Mouse (Mus musculus) MEL (cell line): ENCODE results near the gene Rapgef1.

ENCODE experiments used
- EP300 ChIP-seq, 2 experiments: IDR thresholded peaks; 2 replicates each; pipeline ENCODE4 v1.6.1; 2011; ENCODE audit warnings: improper control_type of control experiment in 2 of 2, low read length in 2 of 2, low read depth in 1 of 2, mild to moderate bottlenecking in 1 of 2
- JUND ChIP-seq: IDR thresholded peaks from 2 replicates; pipeline ENCODE4 v1.6.1; 2011; ENCODE audit warnings: low read depth, mild to moderate bottlenecking, improper control_type of control experiment, low read length
- MEF2A ChIP-seq: IDR thresholded peaks from 2 replicates; pipeline ENCODE4 v1.6.1; 2014; ENCODE audit warnings: low read depth, mild to moderate bottlenecking, inconsistent platforms, low read length, improper control_type of control experiment; ENCODE audit not compliant: poor library complexity, insufficient replicate concordance, severe bottlenecking; ENCODE audit errors: extremely low read depth
- POLR2A ChIP-seq, 2 experiments: IDR thresholded peaks; 2 replicates each; pipeline ENCODE4 v1.6.1; 2011 to 2012; ENCODE audit warnings: low read length in 2 of 2, mild to moderate bottlenecking in 2 of 2, control low read depth in 1 of 2, improper control_type of control experiment in 1 of 2, low read depth in 1 of 2, moderate library complexity in 1 of 2; ENCODE audit not compliant: control insufficient read depth in 1 of 2, insufficient read depth in 1 of 2, poor library complexity in 1 of 2

DNA sequence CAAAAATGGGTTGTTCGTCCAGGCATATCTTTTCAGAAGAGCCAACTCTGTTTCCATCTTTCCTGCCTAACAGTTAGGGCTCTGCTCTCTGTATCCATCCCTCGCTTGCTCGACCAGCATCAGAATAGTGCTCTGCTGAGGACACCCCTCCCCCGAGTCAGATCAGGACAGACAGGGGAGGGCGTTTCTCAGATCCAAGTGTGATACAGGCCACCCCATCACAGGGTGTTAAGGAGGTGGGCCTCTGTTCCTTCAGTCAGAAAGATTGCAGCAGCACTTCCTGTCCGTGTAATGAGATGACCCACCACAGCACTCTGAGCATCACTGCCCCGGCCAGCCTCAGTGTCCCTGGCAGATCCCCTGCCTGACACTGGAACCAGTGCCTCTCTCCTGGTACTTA, 96.6 kb downstream of the Rapgef1 start:
- TF ChIP-seq EP300 (IDR thresholded peaks at IDR 0.05; ENCODE audit: low read depth in 1 of 2, low read length in 2 of 2): no peak
- no peak for TF ChIP-seq JUND
- TF ChIP-seq POLR2A (IDR thresholded peaks at IDR 0.05; ENCODE audit: control insufficient read depth in 1 of 2, insufficient read depth in 1 of 2, low read depth in 1 of 2, low read length in 2 of 2, poor library complexity in 1 of 2): no peak
- TF ChIP-seq MEF2A: no peak
